Mouse (Mus musculus): ENCODE measurements around the gene Ccdc182. TPM values are rescaled to one million over a fixed set of nuclear protein-coding genes. Genes with fewer than 3 reads are reported as not detected.

The Ccdc182 gene
- polyA plus RNA-seq (2015; fragmentation: Nextera tagmentation; extraction: Ambion mirVana): not detected in 2 replicates

DNA sequence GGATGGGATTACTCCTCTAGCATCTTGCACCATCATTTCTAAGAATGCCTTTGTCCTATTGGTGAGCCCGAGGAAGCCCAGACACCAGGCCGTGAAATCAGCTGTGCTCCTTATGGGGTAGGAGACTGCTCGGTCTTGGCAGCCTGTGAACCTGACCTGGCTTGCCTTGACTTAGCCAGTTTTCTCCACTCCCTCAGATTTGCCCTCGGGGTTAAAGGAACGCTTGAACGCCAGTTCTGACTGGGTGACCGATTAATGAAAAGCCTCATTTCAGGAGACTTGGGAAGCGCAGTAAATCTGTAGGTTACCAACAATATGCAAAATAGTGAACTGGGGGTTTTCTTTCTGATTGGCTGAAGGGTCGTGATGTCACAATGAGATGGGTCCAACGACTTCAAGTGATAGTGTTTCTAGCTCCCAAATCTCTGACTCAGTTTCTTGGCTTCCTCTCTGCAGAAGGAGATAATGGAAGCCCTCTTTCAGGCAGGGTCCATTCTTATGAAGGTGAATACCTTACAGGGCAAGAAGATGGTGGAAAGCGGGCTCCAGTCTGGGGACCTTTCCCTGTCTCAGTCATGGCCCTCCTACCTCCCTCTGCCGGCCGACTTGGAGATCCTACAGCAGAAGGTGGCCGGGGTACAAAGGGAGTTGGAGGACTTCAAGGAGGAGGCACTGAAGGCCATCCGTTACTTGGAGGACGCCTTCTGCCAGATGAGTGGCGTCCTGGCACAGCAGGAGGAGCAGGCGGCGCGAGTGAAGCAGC lies at the start of gene Ccdc182:
TSS of gene Ccdc182 (plus strand) at position 428 of the 763 bp plus-strand sequence.
- Histone ChIP-seq H3K27me3 (ENCODE audit: insufficient read depth, low read length) (peaks cover 23% of the 10 kb centered on the region), H3K4me1 (ENCODE audit: insufficient read depth) (no peaks in the 10 kb centered on the region), H3K9ac (replicated peaks) (no peak within 1 kb of the TSS), H3K27ac (ENCODE audit: low read depth) (no peak within 1 kb of the TSS), H3K4me2 (ENCODE audit: low read depth, low read length) (peak within 1 kb of the TSS; percentile 18; the same call in 1 of the 2 replicates), H3K36me3 (replicated peaks; ENCODE audit: insufficient read depth, low read length) (no peaks in the 10 kb centered on the region), H3K9me3 (ENCODE audit: low read length) (no peaks in the 10 kb centered on the region), H3K4me3 (ENCODE audit: low read depth, low read length) (no peak within 1 kb of the TSS)
- ATAC-seq (no peak), DNase-seq (no peak)
- TF ChIP-seq CTCF (IDR thresholded peaks at IDR 0.05; ENCODE audit: low read depth) (peak; percentile 25), EP300 (IDR thresholded peaks at IDR 0.05; ENCODE audit: low read depth) (no peak)
- 42% methylated on average over 20 of the region's 20 CpGs for WGBS (ENCODE audit: insufficient replicate concordance)

DNA sequence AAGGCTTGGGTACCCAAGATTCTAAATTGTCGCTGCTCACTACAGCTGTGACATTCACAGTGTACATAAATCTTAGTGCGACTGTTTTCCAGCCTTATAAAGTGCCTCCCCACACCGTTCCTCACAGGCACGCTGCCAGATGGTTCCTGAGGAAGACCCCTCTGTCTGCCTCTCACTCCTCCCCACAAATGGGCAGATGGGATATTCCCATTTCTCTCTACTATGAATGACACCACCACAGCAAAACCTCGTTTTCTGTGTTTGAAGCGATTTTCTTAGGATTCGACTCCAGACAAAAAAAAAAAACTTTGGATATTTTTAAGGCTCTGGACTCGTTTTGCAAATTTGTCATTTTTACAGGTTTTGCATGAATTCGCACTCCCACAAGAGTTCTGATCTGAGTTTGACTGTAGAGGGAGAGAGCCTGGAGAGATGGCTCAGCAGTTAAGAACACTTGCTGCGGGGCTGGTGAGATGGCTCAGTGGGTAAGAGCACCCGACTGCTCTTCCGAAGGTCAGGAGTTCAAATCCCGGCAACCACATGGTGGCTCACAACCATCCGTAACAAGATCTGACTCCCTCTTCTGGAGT lies 48.2 kb upstream of the Ccdc182 start:
- no peaks in the 10 kb centered on the region for H3K27me3 ChIP-seq (ENCODE audit: insufficient read depth, low read length)
- TF ChIP-seq EP300 (IDR thresholded peaks at IDR 0.05; ENCODE audit: low read depth): no peak
- H3K9me3 ChIP-seq (ENCODE audit: low read length): no peaks in the 10 kb centered on the region
- H3K9ac ChIP-seq (replicated peaks): no peak overlapping the region
- 79% methylated on average over 14 of the region's 14 CpGs for WGBS (ENCODE audit: insufficient replicate concordance)
- H3K36me3 ChIP-seq (replicated peaks; ENCODE audit: insufficient read depth, low read length): no peaks in the 10 kb centered on the region
- DNase-seq (no peak), ATAC-seq (no peak)
- no peak overlapping the region for H3K4me2 ChIP-seq (ENCODE audit: low read depth, low read length)
- no peak overlapping the region for H3K27ac ChIP-seq (ENCODE audit: low read depth)
- H3K4me1 ChIP-seq (ENCODE audit: insufficient read depth): peaks cover 4% of the 10 kb centered on the region; the same call in 1 of the 2 replicates
- no peak overlapping the region for H3K4me3 ChIP-seq (ENCODE audit: low read depth, low read length)

DNA sequence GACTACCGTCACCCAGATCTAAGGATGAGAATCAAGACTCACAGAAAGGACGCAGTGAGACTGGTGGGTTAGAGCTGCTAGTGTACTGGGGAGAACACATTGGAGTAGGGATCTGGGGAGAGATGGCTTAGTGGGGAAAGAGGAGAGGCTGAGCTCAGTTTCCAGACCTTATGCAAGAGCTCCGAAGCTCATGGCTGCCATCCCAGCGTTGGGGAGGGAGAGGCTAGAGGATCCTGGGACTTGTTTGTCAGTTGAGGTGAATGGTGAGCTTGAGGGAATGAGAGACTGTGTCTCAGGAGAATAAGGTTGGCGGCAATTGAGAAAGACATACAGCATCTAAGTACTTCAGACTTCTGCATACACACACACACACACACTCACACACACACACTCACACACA lies 45.2 kb upstream of the Ccdc182 start:
- no peak overlapping the region for H3K27ac ChIP-seq (ENCODE audit: low read depth)
- ATAC-seq: no peak
- H3K9ac ChIP-seq (replicated peaks): no peak overlapping the region
- WGBS (ENCODE audit: insufficient replicate concordance): 67% methylated on average over 5 of the region's 5 CpGs
- no peaks in the 10 kb centered on the region for H3K36me3 ChIP-seq (replicated peaks; ENCODE audit: insufficient read depth, low read length)
- H3K27me3 ChIP-seq (ENCODE audit: insufficient read depth, low read length): 0 out of 2 replicates have a peak, but pooled peaks cover 4% of the 10 kb centered on the region
- H3K4me1 ChIP-seq (ENCODE audit: insufficient read depth): 0 out of 2 replicates have a peak, but pooled peaks cover 2% of the 10 kb centered on the region
- no peak overlapping the region for H3K4me2 ChIP-seq (ENCODE audit: low read depth, low read length)
- no peak overlapping the region for H3K4me3 ChIP-seq (ENCODE audit: low read depth, low read length)
- no peak for DNase-seq
- no peaks in the 10 kb centered on the region for H3K9me3 ChIP-seq (ENCODE audit: low read length)
- TF ChIP-seq EP300 (IDR thresholded peaks at IDR 0.05; ENCODE audit: low read depth): no peak
- TF ChIP-seq CTCF (IDR thresholded peaks at IDR 0.05; ENCODE audit: low read depth): no peak

DNA sequence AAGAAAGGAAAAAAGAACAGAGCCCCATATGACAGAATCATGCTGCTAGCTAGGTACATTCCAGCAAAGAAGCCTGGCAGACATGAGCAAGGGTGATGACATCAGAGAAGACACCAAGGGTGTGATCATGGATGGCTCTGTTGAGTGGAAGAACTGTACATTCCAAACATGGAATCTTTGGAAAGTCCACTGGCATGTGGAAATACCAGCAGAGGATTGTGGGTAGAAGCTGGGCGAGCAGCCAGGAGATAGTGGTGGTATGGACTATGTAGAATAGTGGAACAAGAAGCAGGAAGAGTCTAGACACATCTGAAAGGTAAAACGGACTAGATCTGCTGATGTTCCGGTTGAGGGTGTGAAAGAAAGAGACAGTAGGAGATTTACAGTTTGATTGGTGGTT lies 43.3 kb upstream of the Ccdc182 start:
- no peaks in the 10 kb centered on the region for H3K9me3 ChIP-seq (ENCODE audit: low read length)
- 59% methylated on average over 3 of the region's 3 CpGs for WGBS (ENCODE audit: insufficient replicate concordance)
- 0 out of 2 replicates have a peak, but pooled peaks cover 2% of the 10 kb centered on the region for H3K4me1 ChIP-seq (ENCODE audit: insufficient read depth)
- no peak overlapping the region for H3K4me3 ChIP-seq (ENCODE audit: low read depth, low read length)
- H3K27me3 ChIP-seq (ENCODE audit: insufficient read depth, low read length): 0 out of 2 replicates have a peak, but pooled peaks cover 10% of the 10 kb centered on the region
- peak; percentile 35 for DNase-seq
- TF ChIP-seq EP300 (IDR thresholded peaks at IDR 0.05; ENCODE audit: low read depth) (no peak), CTCF (IDR thresholded peaks at IDR 0.05; ENCODE audit: low read depth) (no peak)
- H3K4me2 ChIP-seq (ENCODE audit: low read depth, low read length): no peak overlapping the region
- no peak for ATAC-seq
- H3K27ac ChIP-seq (ENCODE audit: low read depth): no peak overlapping the region
- no peaks in the 10 kb centered on the region for H3K36me3 ChIP-seq (replicated peaks; ENCODE audit: insufficient read depth, low read length)
- H3K9ac ChIP-seq (replicated peaks): no peak overlapping the region

DNA sequence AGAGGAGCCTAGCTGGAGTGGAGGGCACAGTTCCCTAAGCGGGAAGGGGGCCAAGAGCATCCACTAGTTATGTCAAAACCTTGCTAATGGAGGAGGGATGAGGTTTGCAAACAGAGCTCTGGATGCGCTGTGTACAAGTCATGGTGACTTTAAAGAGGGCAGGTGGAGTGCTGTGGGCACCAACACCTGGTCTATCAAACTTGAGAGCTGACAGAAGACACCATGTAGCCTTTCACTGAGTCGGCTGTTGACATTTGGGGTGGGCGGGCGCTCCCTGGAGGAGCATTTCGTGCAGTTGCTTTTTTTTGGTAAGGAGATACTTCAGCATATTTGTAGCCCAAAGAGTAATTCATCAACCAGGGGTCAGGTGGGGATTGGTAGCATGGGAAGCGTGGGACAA lies 42.6 kb upstream of the Ccdc182 start:
- H3K4me2 ChIP-seq (ENCODE audit: low read depth, low read length): no peak overlapping the region
- ATAC-seq (no peak), DNase-seq (no peak)
- no peak overlapping the region for H3K27ac ChIP-seq (ENCODE audit: low read depth)
- no peak overlapping the region for H3K4me3 ChIP-seq (ENCODE audit: low read depth, low read length)
- H3K9me3 ChIP-seq (ENCODE audit: low read length): no peaks in the 10 kb centered on the region
- no peak overlapping the region for H3K9ac ChIP-seq (replicated peaks)
- H3K27me3 ChIP-seq (ENCODE audit: insufficient read depth, low read length): 0 out of 2 replicates have a peak, but pooled peaks cover 15% of the 10 kb centered on the region
- 72% methylated on average over 7 of the region's 7 CpGs for WGBS (ENCODE audit: insufficient replicate concordance)
- H3K36me3 ChIP-seq (replicated peaks; ENCODE audit: insufficient read depth, low read length): no peaks in the 10 kb centered on the region
- H3K4me1 ChIP-seq (ENCODE audit: insufficient read depth): 0 out of 2 replicates have a peak, but pooled peaks cover 2% of the 10 kb centered on the region
- TF ChIP-seq EP300 (IDR thresholded peaks at IDR 0.05; ENCODE audit: low read depth) (no peak), CTCF (IDR thresholded peaks at IDR 0.05; ENCODE audit: low read depth) (no peak)

DNA sequence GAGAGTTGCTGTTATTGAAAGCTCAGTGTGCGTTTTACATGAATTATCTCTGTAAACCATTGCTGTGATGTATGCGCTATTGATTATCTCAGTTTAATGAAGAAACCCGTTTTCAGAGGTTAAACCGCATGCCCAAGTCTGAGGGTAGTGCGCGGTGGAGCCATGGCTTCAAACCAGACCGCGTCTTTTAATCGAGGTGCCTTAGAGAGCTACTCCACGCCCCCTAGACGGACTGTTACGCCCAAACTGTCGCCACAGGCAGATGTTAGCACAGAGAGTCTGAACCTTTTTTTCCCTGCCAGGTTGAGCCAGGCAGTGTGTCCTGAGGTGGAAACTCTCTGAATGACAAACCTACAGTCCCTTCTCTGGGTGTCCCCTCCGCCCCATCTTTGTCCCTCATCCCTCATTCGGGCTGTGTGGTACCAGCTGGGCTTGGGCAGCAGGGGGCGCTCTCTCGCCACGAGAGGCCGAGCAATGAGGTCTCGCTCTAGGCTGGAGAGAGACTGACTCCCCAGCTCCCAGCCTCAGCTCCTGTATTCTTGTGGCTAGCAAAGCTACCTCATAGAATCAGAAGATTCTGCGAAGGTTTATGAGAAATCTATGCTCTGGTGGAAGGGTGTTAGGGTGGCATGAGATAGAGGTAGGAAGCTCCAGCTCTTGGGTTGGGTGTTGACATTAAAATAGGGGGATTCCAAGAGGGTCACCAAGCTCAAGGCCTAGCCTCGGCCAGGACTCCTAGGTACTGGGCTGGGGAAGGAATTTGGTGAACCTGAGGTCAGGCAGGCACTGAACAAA lies 41.7 kb upstream of the Ccdc182 start:
- Histone ChIP-seq H3K36me3 (replicated peaks; ENCODE audit: insufficient read depth, low read length) (no peaks in the 10 kb centered on the region), H3K27ac (ENCODE audit: low read depth) (no peak overlapping the region), H3K4me1 (ENCODE audit: insufficient read depth) (0 out of 2 replicates have a peak, but pooled peaks cover 2% of the 10 kb centered on the region), H3K4me2 (ENCODE audit: low read depth, low read length) (no peak overlapping the region), H3K9ac (replicated peaks) (no peak overlapping the region), H3K9me3 (ENCODE audit: low read length) (no peaks in the 10 kb centered on the region), H3K4me3 (ENCODE audit: low read depth, low read length) (no peak overlapping the region), H3K27me3 (ENCODE audit: insufficient read depth, low read length) (0 out of 2 replicates have a peak, but pooled peaks cover 15% of the 10 kb centered on the region)
- DNase-seq (peak; percentile 85), ATAC-seq (peak; percentile 56; the same call in 1 of the 2 replicates)
- TF ChIP-seq EP300 (IDR thresholded peaks at IDR 0.05; ENCODE audit: low read depth) (no peak), CTCF (IDR thresholded peaks at IDR 0.05; ENCODE audit: low read depth) (peak; percentile 96)
- WGBS (ENCODE audit: insufficient replicate concordance): 11% methylated on average over 22 of the region's 22 CpGs
